Mouse (Mus musculus): ENCODE results near the gene Traip. TPM values are rescaled to one million over a fixed set of nuclear protein-coding genes. Genes with fewer than 3 reads are reported as not detected.
A peak's percentile ranks its signal among the peaks of the same experiment; 100 is the strongest.

Gene Traip
- polyA plus RNA-seq, 1 experiment from 2014 or later = 2.2 TPM

DNA sequence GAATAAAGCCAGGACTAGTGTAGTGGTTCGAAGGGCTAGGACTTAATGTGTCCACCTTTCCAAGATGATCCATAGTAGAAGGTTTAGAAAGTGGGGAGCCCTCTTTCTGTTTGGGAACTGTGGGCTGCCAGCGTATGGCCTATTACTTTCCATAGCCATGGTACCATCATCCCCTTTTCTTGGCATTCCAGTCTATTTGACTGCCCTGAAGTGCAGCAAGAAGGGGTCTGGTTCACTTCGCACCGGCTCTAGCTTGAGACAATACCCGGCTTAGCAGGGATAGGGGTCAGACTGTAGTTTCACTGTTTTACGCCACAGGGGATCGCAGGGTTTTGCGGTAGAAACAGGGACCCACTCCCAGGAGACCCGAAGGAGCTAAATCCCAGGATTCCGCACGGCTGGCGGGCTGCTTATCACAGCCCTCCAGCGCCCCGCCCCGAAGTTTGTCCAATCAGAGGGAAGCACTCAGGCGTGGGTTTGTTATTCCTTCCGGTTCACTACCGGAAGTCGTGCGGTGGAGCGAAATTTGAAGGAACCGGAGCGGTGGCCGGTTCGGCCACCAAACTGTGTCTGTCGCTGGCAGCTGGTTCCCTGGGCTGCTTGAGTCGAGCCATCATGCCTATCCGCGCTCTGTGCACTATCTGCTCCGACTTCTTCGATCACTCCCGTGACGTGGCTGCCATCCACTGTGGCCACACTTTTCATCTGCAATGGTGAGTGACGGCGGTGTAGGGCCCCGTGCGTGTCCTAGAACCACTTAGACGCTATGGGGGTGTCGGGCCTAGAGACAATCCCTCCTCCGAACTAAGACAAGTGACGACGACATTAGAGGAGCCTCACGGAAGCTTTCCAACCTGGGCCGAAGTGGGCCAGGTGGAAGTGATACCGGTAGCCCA, 772 bp downstream of the Traip start:
- TF ChIP-seq EP300 (IDR thresholded peaks at IDR 0.05) = no peak; the same call in 1 of the 2 replicates
- TF ChIP-seq CTCF (IDR thresholded peaks at IDR 0.05) = no peak
- ATAC-seq (peak; percentile 97), DNase-seq (ENCODE audit: low spot score) (peak; percentile 94)
- Histone ChIP-seq H3K9ac (replicated peaks; ENCODE audit: low read depth) (peak overlapping the region; percentile 24), H3K36me3 (ENCODE audit: insufficient read depth, low read length) (no peaks in the 10 kb centered on the region), H3K4me1 (ENCODE audit: insufficient read depth, low read depth, low read length) (no peaks in the 10 kb centered on the region; the same call in 1 of the 2 replicates), H3K4me3 (ENCODE audit: low read depth, low read length) (peak overlapping the region; percentile 57), H3K27ac (ENCODE audit: low read length) (0 out of 2 replicates have a peak overlapping the region, but pooled peaks have one; percentile 28), H3K9me3 (ENCODE audit: low read length) (no peaks in the 10 kb centered on the region), H3K27me3 (replicated peaks; ENCODE audit: insufficient read depth, low read length) (no peaks in the 10 kb centered on the region), H3K4me2 (replicated peaks; ENCODE audit: low read depth, low read length) (peak overlapping the region; percentile 88)
- 10% methylated on average over 45 of the region's 45 CpGs for WGBS

DNA sequence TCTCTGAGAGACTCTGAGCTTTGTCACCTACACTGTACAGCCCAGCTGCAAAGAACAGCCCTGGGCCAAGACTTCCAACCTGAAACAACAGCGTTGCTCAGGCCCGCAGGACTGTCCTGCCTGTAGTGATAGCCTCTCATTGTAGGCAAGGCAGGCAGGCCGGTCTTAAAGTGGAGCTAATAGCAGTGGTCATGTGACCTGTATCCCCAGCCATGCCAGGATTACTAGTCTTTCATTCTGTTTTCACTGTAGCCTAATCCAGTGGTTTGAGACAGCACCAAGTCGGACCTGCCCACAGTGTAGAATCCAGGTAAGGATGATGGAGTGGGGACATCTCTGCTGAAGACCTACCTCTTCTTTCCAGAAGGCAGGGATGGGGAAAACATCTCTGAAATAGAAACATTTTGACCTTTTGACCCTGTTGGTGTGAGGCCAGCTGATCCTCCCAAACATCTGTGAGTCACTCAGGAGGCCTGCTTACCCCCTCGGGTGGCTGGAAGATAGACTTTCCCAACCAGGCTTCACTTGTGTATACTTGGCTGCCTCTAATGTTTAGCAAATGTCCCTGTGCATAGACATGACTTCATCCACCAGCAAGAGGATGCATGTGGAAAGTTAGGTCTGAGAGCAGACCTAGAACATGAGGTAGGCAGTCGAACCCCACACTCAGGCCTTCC, 5.8 kb downstream of the Traip start:
- peak; percentile 46 for DNase-seq (ENCODE audit: low spot score)
- TF ChIP-seq EP300 (IDR thresholded peaks at IDR 0.05) (no peak), CTCF (IDR thresholded peaks at IDR 0.05) (no peak)
- ATAC-seq = peak; percentile 75

DNA sequence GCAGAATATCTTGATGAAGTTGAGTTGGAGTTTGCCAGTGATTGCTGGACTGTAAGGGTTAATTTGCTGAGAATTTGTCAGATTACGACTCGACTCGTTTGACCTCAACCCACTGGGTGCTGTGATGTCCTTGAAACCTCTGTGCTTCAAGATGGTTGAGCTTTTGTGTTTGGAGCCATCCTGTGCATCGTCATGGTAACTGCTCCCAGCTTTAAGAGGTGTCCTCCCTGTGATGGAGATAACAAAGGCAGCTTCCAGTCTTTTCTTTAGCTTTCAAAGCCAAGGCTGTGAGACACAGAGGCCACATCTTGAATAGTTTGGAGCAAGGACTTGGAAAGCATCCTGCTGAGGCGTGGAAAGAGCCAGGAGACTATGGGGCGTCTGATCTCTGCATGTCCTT, 7.2 kb downstream of the Traip start:
- Histone ChIP-seq H3K4me2 (replicated peaks; ENCODE audit: low read depth, low read length) (no peak overlapping the region), H3K36me3 (ENCODE audit: insufficient read depth, low read length) (no peaks in the 10 kb centered on the region), H3K4me1 (ENCODE audit: insufficient read depth, low read depth, low read length) (no peaks in the 10 kb centered on the region), H3K27me3 (replicated peaks; ENCODE audit: insufficient read depth, low read length) (no peaks in the 10 kb centered on the region), H3K9ac (replicated peaks; ENCODE audit: low read depth) (no peak overlapping the region), H3K4me3 (ENCODE audit: low read depth, low read length) (no peak overlapping the region), H3K27ac (ENCODE audit: low read length) (no peak overlapping the region), H3K9me3 (ENCODE audit: low read length) (no peaks in the 10 kb centered on the region)
- no peak for DNase-seq (ENCODE audit: low spot score)
- no peak for TF ChIP-seq CTCF (IDR thresholded peaks at IDR 0.05)
- no peak for TF ChIP-seq EP300 (IDR thresholded peaks at IDR 0.05)
- no peak for ATAC-seq
- WGBS = 61% methylated on average over 6 of the region's 6 CpGs

More for the DNA sequence above, 5.8 kb downstream of the Traip start:
- H3K9ac ChIP-seq (replicated peaks; ENCODE audit: low read depth) = no peak overlapping the region
- no peak overlapping the region for H3K4me2 ChIP-seq (replicated peaks; ENCODE audit: low read depth, low read length)
- H3K4me3 ChIP-seq (ENCODE audit: low read depth, low read length) = no peak overlapping the region
- WGBS = 76% methylated on average over 6 of the region's 6 CpGs
- no peaks in the 10 kb centered on the region for H3K4me1 ChIP-seq (ENCODE audit: insufficient read depth, low read depth, low read length)
- H3K9me3 ChIP-seq (ENCODE audit: low read length) = no peaks in the 10 kb centered on the region
- no peaks in the 10 kb centered on the region for H3K36me3 ChIP-seq (ENCODE audit: insufficient read depth, low read length)
- no peak overlapping the region for H3K27ac ChIP-seq (ENCODE audit: low read length)
- no peaks in the 10 kb centered on the region for H3K27me3 ChIP-seq (replicated peaks; ENCODE audit: insufficient read depth, low read length)

DNA sequence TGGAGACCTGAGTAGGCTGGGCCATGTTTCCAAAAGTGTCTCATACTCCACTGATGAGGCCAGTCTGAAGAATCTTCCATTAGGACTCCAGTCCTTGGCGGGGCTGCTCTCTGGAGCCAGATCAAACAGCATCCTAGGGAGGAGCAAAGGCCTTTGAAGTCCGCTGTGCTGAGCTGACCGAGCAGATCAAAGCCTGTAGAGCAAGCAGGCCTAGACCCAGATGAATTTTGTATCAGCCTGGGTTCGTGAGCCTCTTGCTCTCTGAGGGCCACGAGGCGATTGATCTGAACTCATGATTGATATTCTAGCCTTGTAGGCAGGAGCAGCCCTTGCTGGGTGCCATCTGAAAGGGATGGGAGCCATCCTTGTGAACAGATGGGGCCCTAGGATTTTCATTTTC, 10.0 kb downstream of the Traip start:
- TF ChIP-seq EP300 (IDR thresholded peaks at IDR 0.05) (no peak), CTCF (IDR thresholded peaks at IDR 0.05) (no peak)
- Histone ChIP-seq H3K9me3 (ENCODE audit: low read length) (no peaks in the 10 kb centered on the region), H3K9ac (replicated peaks; ENCODE audit: low read depth) (no peak overlapping the region), H3K4me2 (replicated peaks; ENCODE audit: low read depth, low read length) (no peak overlapping the region), H3K36me3 (ENCODE audit: insufficient read depth, low read length) (no peaks in the 10 kb centered on the region), H3K27me3 (replicated peaks; ENCODE audit: insufficient read depth, low read length) (no peaks in the 10 kb centered on the region), H3K27ac (ENCODE audit: low read length) (no peak overlapping the region), H3K4me1 (ENCODE audit: insufficient read depth, low read depth, low read length) (no peaks in the 10 kb centered on the region), H3K4me3 (ENCODE audit: low read depth, low read length) (no peak overlapping the region)
- 50% methylated on average over 6 of the region's 6 CpGs for WGBS
- no peak for DNase-seq (ENCODE audit: low spot score)
- ATAC-seq = peak; percentile 16; the same call in 1 of the 2 replicates

DNA sequence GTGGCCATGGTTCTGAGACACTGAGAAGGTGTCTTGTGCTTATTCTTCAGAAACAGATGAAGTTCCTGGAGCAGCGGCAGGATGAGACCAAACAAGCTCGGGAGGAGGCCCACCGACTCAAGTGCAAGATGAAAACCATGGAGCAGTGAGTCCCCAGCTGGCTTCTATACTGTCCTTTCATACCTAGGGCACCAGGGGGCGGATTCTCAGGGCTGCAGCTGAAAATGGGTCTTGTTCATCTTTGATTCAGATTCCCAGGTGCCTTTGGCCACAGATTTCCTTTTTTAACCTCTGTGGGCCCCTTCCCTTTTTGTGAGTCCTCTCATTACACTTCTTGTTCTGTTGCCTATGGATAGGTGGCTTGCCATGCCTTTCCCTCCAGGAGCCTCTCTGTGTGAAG, 11.0 kb downstream of the Traip start:
- TF ChIP-seq EP300 (IDR thresholded peaks at IDR 0.05) (no peak), CTCF (IDR thresholded peaks at IDR 0.05) (peak; percentile 51)
- no peak overlapping the region for H3K4me3 ChIP-seq (ENCODE audit: low read depth, low read length)
- no peak for DNase-seq (ENCODE audit: low spot score)
- H3K36me3 ChIP-seq (ENCODE audit: insufficient read depth, low read length) = no peaks in the 10 kb centered on the region
- H3K27ac ChIP-seq (ENCODE audit: low read length) = no peak overlapping the region
- H3K9me3 ChIP-seq (ENCODE audit: low read length) = no peaks in the 10 kb centered on the region
- H3K27me3 ChIP-seq (replicated peaks; ENCODE audit: insufficient read depth, low read length) = no peaks in the 10 kb centered on the region
- no peak overlapping the region for H3K4me2 ChIP-seq (replicated peaks; ENCODE audit: low read depth, low read length)
- WGBS = 87% methylated on average over 4 of the region's 4 CpGs
- no peak overlapping the region for H3K9ac ChIP-seq (replicated peaks; ENCODE audit: low read depth)
- ATAC-seq = no peak
- H3K4me1 ChIP-seq (ENCODE audit: insufficient read depth, low read depth, low read length) = no peaks in the 10 kb centered on the region

DNA sequence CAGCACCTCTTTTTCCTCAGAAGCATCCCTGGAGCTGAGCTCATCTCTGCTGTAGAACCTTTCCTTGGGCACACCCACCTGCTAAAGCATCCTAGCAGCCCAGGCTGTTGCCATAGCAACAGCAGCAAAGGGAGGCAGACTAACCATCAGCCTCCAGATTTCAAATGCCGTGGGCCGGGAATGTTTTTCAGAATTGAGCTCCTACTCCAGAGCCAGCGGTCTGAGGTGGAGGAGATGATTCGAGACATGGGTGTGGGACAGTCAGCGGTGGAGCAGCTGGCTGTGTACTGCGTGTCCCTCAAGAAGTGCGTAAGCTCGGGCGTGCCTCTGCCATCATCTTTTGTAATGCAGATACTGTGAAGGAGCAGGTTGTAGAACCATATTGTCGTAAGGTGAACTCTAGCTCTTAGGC, 11.4 kb downstream of the Traip start:
- TF ChIP-seq CTCF (IDR thresholded peaks at IDR 0.05) (no peak), EP300 (IDR thresholded peaks at IDR 0.05) (no peak)
- ATAC-seq = no peak
- no peak overlapping the region for H3K9ac ChIP-seq (replicated peaks; ENCODE audit: low read depth)
- 87% methylated on average over 10 of the region's 10 CpGs for WGBS
- no peaks in the 10 kb centered on the region for H3K36me3 ChIP-seq (ENCODE audit: insufficient read depth, low read length)
- H3K27me3 ChIP-seq (replicated peaks; ENCODE audit: insufficient read depth, low read length) = no peaks in the 10 kb centered on the region
- DNase-seq (ENCODE audit: low spot score) = no peak
- no peaks in the 10 kb centered on the region for H3K9me3 ChIP-seq (ENCODE audit: low read length)
- H3K4me1 ChIP-seq (ENCODE audit: insufficient read depth, low read depth, low read length) = no peaks in the 10 kb centered on the region
- H3K4me2 ChIP-seq (replicated peaks; ENCODE audit: low read depth, low read length) = no peak overlapping the region
- H3K4me3 ChIP-seq (ENCODE audit: low read depth, low read length) = no peak overlapping the region
- H3K27ac ChIP-seq (ENCODE audit: low read length) = no peak overlapping the region
